Comparison of ENCODE assay signal across 8 mouse cellular contexts in the genomic region with DNA sequence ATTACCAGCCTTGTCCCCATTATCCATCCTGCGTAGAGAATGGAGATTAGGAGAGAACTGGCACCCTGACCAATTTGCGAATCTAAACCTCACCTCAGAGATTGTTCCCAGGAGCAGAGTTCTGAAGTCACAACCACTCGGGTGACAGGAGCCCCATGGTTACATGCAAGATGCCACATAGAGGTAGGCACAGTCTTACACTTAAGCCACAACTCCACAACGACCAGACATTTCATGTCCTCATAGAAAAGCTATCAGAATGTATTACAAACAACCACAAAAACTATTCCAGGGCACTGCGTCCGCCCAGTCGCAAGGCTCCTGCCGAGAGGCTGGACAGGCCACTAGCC. TPM values are rescaled to one million over a fixed set of nuclear protein-coding genes. Genes with fewer than 3 reads are reported as not detected.
DNase-seq lines count a peak whose midpoint lies in the region; ATAC-seq and TF ChIP-seq lines count a peak whose summit lies in the region.

No protein-coding gene starts in this region.

- H3K9ac ChIP-seq in heart, embryonic 11.5 days (ENCODE audit: low read depth, low read length): peak overlapping the region; percentile 99
- peak overlapping the region; percentile 93 for H3K9ac ChIP-seq in ES-Bruce4 (ENCODE audit: low read depth, poor library complexity, severe bottlenecking)
- H3K9ac ChIP-seq in forebrain, embryonic 16.5 days (replicated peaks; ENCODE audit: low read depth, low read length): peak overlapping the region; percentile 90

- H3K36me3 ChIP-seq in heart, embryonic 11.5 days (ENCODE audit: control insufficient read depth, insufficient read depth, low read length): peaks cover 20% of the 10 kb centered on the region
- H3K36me3 ChIP-seq in ES-Bruce4 (ENCODE audit: control insufficient read depth, insufficient read depth, low read length, poor library complexity, severe bottlenecking): peaks cover 27% of the 10 kb centered on the region
- no peaks in the 10 kb centered on the region; the same call in 1 of the 2 replicates for H3K36me3 ChIP-seq in forebrain, embryonic 16.5 days (ENCODE audit: control insufficient read depth, insufficient read depth)

- peak overlapping the region; percentile 98 for H3K27ac ChIP-seq in heart, embryonic 11.5 days (ENCODE audit: low read depth, low read length)
- peak overlapping the region; percentile 100 for H3K27ac ChIP-seq in ES-Bruce4 (ENCODE audit: insufficient read depth, low read length)
- peak overlapping the region; percentile 86 for H3K27ac ChIP-seq in forebrain, embryonic 16.5 days (ENCODE audit: low read length)

- peaks cover 4% of the 10 kb centered on the region; the same call in 1 of the 2 replicates for H3K9me3 ChIP-seq in heart, embryonic 11.5 days (replicated peaks; ENCODE audit: control insufficient read depth, low read length)
- H3K9me3 ChIP-seq in ES-Bruce4 (replicated peaks; ENCODE audit: control insufficient read depth, insufficient read depth, low read length, poor library complexity, severe bottlenecking): peaks cover 20% of the 10 kb centered on the region
- no peaks in the 10 kb centered on the region for H3K9me3 ChIP-seq in forebrain, embryonic 16.5 days (ENCODE audit: control insufficient read depth, low read length)

- peak; percentile 24 for ATAC-seq in heart, embryonic 11.5 days (replicated peaks; ENCODE audit: insufficient number of reproducible peaks, low FRiP score, low TSS enrichment)
- no peak for ATAC-seq in forebrain, embryonic 16.5 days
- ATAC-seq in megakaryocyte progenitor cell, adult 5-6 weeks (replicated peaks; ENCODE audit: poor library complexity): peak; percentile 35; the same call in 1 of the 2 replicates

- TF ChIP-seq EP300 in ES-Bruce4 (IDR thresholded peaks at IDR 0.05; ENCODE audit: insufficient read depth, low read depth, low read length): no peak

- no peak for TF ChIP-seq POLR2A in ES-Bruce4 (IDR thresholded peaks at IDR 0.05; ENCODE audit: insufficient read depth, low read length)

- peaks cover 25% of the 10 kb centered on the region for H3K4me1 ChIP-seq in heart, embryonic 11.5 days (ENCODE audit: control insufficient read depth, insufficient read depth, low read length)
- H3K4me1 ChIP-seq in ES-Bruce4 (ENCODE audit: control insufficient read depth, insufficient read depth, low read length): peaks cover 1% of the 10 kb centered on the region
- H3K4me1 ChIP-seq in forebrain, embryonic 16.5 days (replicated peaks; ENCODE audit: control insufficient read depth, insufficient read depth, low read length): peaks cover 16% of the 10 kb centered on the region

- intact Hi-C loops in heart, postnatal 25 days (cut with DNase I): loop anchor here (2.0 to 5.0 kb wide), 3 partner anchors 29 to 216 kb away; partner anchors contain the start of genes Zfp383, Zfp74 and Zfp84
- intact Hi-C loops in left cerebral cortex, postnatal 36 days (cut with DNase I): no loop called here

- no peak for TF ChIP-seq CTCF in ES-Bruce4 (IDR thresholded peaks at IDR 0.05; ENCODE audit: low read depth, low read length)

- H3K4me3 ChIP-seq in heart, embryonic 11.5 days (ENCODE audit: low read depth, low read length): peak overlapping the region; percentile 91
- H3K4me3 ChIP-seq in ES-Bruce4 (ENCODE audit: low read depth, low read length): peak overlapping the region; percentile 88
- peak overlapping the region; percentile 95 for H3K4me3 ChIP-seq in forebrain, embryonic 16.5 days (replicated peaks; ENCODE audit: low read length)

- no peaks in the 10 kb centered on the region for H3K27me3 ChIP-seq in heart, embryonic 11.5 days (ENCODE audit: control insufficient read depth, insufficient read depth, low read length)
- no peaks in the 10 kb centered on the region for H3K27me3 ChIP-seq in ES-Bruce4 (ENCODE audit: control insufficient read depth, insufficient read depth, low read length, poor library complexity, severe bottlenecking)
- H3K27me3 ChIP-seq in forebrain, embryonic 16.5 days (replicated peaks; ENCODE audit: control insufficient read depth, insufficient read depth, low read length): no peaks in the 10 kb centered on the region

- peak overlapping the region; percentile 67 for H3K4me2 ChIP-seq in heart, embryonic 11.5 days
- peak overlapping the region; percentile 62 for H3K4me2 ChIP-seq in forebrain, embryonic 16.5 days (ENCODE audit: low read length)

- no peak for DNase-seq in heart, postnatal 25 days (ENCODE audit: low spot score)
- DNase-seq in layer of hippocampus, postnatal 25 days (ENCODE audit: extremely low spot score in 1 of 2, low spot score in 1 of 2): no peak
- DNase-seq in frontal cortex, postnatal 25 days (ENCODE audit: low spot score in 2 of 2): no peak
- no peak for DNase-seq in left cerebral cortex, postnatal 36 days (ENCODE audit: low spot score in 2 of 2)

- under 1% methylated on average over 8 of the region's 8 CpGs for WGBS in heart, embryonic 11.5 days (ENCODE audit: insufficient replicate concordance)
- WGBS in forebrain, embryonic 16.5 days: under 1% methylated on average over 8 of the region's 8 CpGs

RNA-seq across cellular contexts. Expression of gene Zfp568, which starts 0.4 kb away (rescaled TPM):
- polyA plus RNA-seq in heart, embryonic 11.5 days (2014; fragmentation: Nextera tagmentation; extraction: Ambion mirVana): 28.8 and 30.4 TPM in 2 replicates
- 10 to 100 TPM; 24.5 to 28.1 TPM for total RNA-seq in heart, postnatal 25 days (2021)
- polyA plus RNA-seq in ES-Bruce4 (2011; ENCODE audit: insufficient read depth, insufficient read length, low read depth, missing spikeins): 98.0 and 103 TPM in 2 replicates
- polyA plus RNA-seq in forebrain, embryonic 16.5 days (2015; fragmentation: Nextera tagmentation; extraction: Ambion mirVana): 3.0 and 4.2 TPM in 2 replicates
- 17.2 and 22.3 TPM in 2 replicates for total RNA-seq in megakaryocyte progenitor cell, adult 5-6 weeks (2015)
- 38.4 and 53.5 TPM in 2 replicates for total RNA-seq in megakaryocyte progenitor cell, adult 5-6 weeks (2017)
- 1 to 10 TPM; 2.5 to 3.5 TPM for total RNA-seq in layer of hippocampus, postnatal 25 days (2021)
- total RNA-seq in left cerebral cortex, postnatal 36 days (2021): 1 to 10 TPM; 3.2 to 5.3 TPM

RNA-seq across cellular contexts. Expression of gene Zfp74, which starts 29.4 kb away (rescaled TPM):
- polyA plus RNA-seq in heart, embryonic 11.5 days (2014; fragmentation: Nextera tagmentation; extraction: Ambion mirVana): 7.0 and 10.0 TPM in 2 replicates
- total RNA-seq in heart, postnatal 25 days (2021): 1 to 10 TPM; 6.6 to 7.8 TPM
- polyA plus RNA-seq in ES-Bruce4 (2011; ENCODE audit: insufficient read depth, insufficient read length, low read depth, missing spikeins): 19.6 and 19.7 TPM in 2 replicates
- 22.3 and 24.3 TPM in 2 replicates for polyA plus RNA-seq in forebrain, embryonic 16.5 days (2015; fragmentation: Nextera tagmentation; extraction: Ambion mirVana)
- total RNA-seq in megakaryocyte progenitor cell, adult 5-6 weeks (2015): 14.5 and 19.5 TPM in 2 replicates
- total RNA-seq in megakaryocyte progenitor cell, adult 5-6 weeks (2017): 7.2 and 8.0 TPM in 2 replicates
- total RNA-seq in layer of hippocampus, postnatal 25 days (2021): 10 to 100 TPM; 15.1 to 16.7 TPM
- total RNA-seq in left cerebral cortex, postnatal 36 days (2021): 10 to 100 TPM; 18.0 to 19.1 TPM
